Mouse (Mus musculus) spleen, adult 2 months (tissue): ENCODE measurements around the gene Stum. TPM values are rescaled to one million over a fixed set of nuclear protein-coding genes. Genes with fewer than 3 reads are reported as not detected.

Experiments
- DNase-seq, 2 experiments: peaks; one replicate each; pipeline versions ENCODE4 v3.0.0 to v3.0.0-alpha.2; 2012 to 2021; ENCODE audit warnings: low spot score in 2 of 2, low read depth in 1 of 2
- H3K27ac ChIP-seq: fragments of 200-500 bp; 2 replicates; pipeline ENCODE4 v1.5.1; 2012; ENCODE audit warnings: low read length, inconsistent platforms; ENCODE audit not compliant: insufficient read depth
- H3K27me3 ChIP-seq: fragments of 200-500 bp; 2 replicates; pipeline ENCODE4 v1.6.1; 2012; ENCODE audit warnings: mild to moderate bottlenecking, moderate library complexity, low read length, inconsistent platforms; ENCODE audit not compliant: control insufficient read depth, insufficient read depth
- H3K36me3 ChIP-seq: fragments of 200-500 bp; 2 replicates; pipeline ENCODE4 v1.6.1; 2012; ENCODE audit warnings: mild to moderate bottlenecking, low read length, inconsistent platforms; ENCODE audit not compliant: control insufficient read depth, insufficient read depth
- H3K4me1 ChIP-seq: fragments of 200-500 bp; 2 replicates; pipeline ENCODE4 v1.6.1; 2011; ENCODE audit warnings: inconsistent platforms; ENCODE audit not compliant: control insufficient read depth, insufficient read depth, insufficient read length
- H3K4me3 ChIP-seq: fragments of 200-500 bp; 2 replicates; pipeline ENCODE4 v1.5.1; 2011; ENCODE audit warnings: mild to moderate bottlenecking, inconsistent platforms; ENCODE audit not compliant: insufficient read depth, insufficient read length; ENCODE audit errors: extremely low read depth
- CTCF ChIP-seq: fragments of 200-500 bp; IDR thresholded peaks from 2 replicates; pipeline ENCODE4 v1.5.1; 2011; ENCODE audit warnings: mild to moderate bottlenecking, inconsistent platforms; ENCODE audit not compliant: insufficient read depth, insufficient read length, insufficient replicate concordance; ENCODE audit errors: extremely low read depth
- POLR2A ChIP-seq: fragments of 200-500 bp; IDR thresholded peaks from 2 replicates; pipeline ENCODE4 v1.6.1; 2011; ENCODE audit warnings: low read depth, low read length, inconsistent platforms
- WGBS: fragments of 180-500 bp; shearing (Covaris S2); methylation state at CpG from one replicate; pipeline ENCODE4 v1.1.7; 2018; 5-methylcytosine and 5-hydroxymethylcytosine counted together
- polyA plus RNA-seq: library from polyadenylated mRNA; depleted of rRNA; stranded (reverse); fragments of >200 nt; gene quantifications from 2 replicates; pipeline ENCODE4 v1.2.3, GENCODE M21; 2012

Gene Stum
- polyA plus RNA-seq, 1 experiment = 4.5 TPM

DNA sequence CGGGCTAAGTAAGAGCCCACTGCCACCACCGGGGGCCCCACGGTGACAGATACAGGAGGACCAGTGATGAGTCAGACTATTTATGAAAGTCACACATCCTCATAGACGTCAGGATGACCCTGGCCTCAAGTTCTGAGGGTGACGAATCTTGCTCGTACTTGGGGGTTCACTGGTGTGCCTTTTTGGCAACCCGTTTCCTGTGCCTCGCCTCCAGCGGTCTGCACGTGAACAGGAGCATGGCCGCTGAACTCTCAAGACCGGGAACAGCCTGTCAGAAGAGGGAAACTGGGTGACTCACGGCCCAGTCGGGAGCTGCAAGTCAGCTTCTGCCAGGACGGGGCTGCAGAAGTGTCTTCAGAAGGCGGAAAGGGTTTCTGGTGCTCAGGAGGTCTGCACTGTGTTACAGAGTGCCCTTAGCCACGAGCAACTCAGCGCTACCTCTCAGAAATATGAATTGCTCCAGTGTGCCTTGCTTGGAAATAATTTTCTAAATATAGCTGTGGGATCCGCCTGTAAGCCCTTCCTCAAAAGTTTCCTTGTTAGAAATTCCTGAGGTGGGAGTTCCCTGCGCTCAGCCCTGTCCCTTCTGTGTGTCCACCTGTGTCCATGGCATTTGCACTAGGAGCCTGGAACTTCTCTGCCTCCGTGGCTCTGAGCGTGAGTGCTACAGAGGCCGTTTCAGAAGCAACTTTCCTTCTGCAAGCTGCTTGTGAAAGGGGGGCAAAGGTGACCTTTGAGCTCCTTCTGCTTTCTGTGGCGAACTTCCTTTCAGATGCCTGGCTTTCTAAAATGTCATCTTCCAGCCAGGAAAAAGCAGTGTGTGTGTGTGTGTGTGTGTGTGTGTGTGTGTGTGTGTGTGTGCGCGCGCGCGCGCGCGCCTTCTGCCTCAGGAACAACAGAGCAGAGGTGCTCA is 79.4 kb downstream of the Stum start:
- peak overlapping the region; percentile 56 for H3K27ac ChIP-seq
- TF ChIP-seq POLR2A (no peak), CTCF (no peak)
- H3K36me3 ChIP-seq = no peaks in the 10 kb centered on the region
- H3K4me3 ChIP-seq = no peak overlapping the region
- H3K27me3 ChIP-seq = no peaks in the 10 kb centered on the region
- DNase-seq = peak; percentile 41 to 76
- H3K4me1 ChIP-seq = peaks cover 55% of the 10 kb centered on the region
- 11% methylated on average over 32 of the region's 32 CpGs for WGBS

DNA sequence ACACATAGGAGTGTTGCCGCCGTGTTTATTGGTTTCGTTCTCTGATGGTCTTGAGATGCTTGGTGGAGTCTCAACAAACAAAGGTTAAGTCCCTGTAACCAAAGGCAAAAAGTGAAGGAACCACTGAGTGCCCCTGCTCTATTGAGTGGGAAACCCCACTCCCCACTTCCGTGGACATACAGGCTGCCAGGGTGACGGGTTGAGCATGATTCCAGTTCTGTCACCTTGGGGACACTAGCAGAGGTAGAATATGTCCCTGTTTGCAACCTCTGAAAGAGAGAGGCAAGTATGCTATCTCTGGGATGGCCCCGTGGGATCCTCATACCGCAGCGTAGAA is 80.0 kb downstream of the Stum start:
- Histone ChIP-seq H3K4me3 (no peak overlapping the region), H3K27me3 (no peaks in the 10 kb centered on the region), H3K36me3 (no peaks in the 10 kb centered on the region), H3K27ac (peak overlapping the region; percentile 56), H3K4me1 (peaks cover 51% of the 10 kb centered on the region)
- no peak for TF ChIP-seq CTCF
- no peak for TF ChIP-seq POLR2A
- DNase-seq = peak; percentile 38 to 53
- WGBS = 35% methylated on average over 8 of the region's 8 CpGs

DNA sequence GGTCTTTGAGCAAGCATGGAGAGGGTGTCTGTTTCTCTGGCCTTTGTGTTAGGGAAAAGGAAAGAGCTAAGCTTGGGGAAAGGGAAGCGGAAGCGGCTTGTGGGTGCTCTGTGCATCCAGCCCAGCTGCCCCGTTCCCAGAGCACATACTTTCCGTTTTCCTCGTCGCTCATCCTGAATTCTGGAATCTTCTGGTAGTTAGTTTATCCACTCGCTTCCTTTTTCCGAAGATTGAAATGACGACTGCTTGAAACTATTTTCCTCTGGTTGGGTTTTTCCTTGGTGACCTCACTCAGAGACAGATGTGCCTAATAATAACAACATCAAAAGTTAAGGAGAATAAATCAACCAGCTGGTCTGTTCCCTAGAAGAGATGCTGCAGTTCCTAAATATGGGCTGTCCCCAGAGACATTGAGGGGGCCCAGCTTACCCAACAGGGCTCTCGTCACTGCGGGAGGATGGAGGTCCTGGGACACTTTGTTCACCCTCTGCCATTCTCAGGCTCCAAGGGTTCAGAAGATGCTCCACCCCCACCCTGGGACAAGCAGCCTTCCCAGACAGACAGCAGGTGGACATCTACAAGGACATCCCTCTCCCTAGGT is 80.7 kb downstream of the Stum start:
- no peak for DNase-seq
- H3K4me3 ChIP-seq = no peak overlapping the region
- 76% methylated on average over 11 of the region's 11 CpGs for WGBS
- TF ChIP-seq POLR2A = no peak
- no peak for TF ChIP-seq CTCF
- no peaks in the 10 kb centered on the region for H3K27me3 ChIP-seq
- peaks cover 51% of the 10 kb centered on the region for H3K4me1 ChIP-seq
- peak overlapping the region; percentile 56 for H3K27ac ChIP-seq
- no peaks in the 10 kb centered on the region for H3K36me3 ChIP-seq

DNA sequence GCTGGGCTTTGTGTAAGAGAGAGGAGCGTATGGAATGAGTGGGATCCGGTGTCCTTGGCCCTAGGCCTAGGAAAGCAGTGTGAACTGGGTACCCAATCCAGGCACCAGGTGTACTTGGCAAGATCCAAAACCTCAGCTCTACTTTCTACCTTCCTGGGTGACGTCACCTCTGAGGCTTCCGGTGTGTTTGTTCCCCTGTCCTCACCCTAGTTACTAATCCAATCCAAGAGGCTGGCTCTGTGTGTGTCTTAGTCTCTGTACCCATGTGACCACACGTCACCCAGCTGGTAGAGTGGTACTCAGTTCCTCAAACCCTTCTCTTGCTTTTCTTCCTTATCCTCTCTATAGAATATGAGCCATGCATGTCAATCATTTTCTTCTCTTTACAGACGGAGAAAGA is 81.6 kb downstream of the Stum start:
- H3K4me1 ChIP-seq = peaks cover 51% of the 10 kb centered on the region
- DNase-seq = peak; percentile 63 to 92
- peak overlapping the region; percentile 68 for H3K27ac ChIP-seq
- no peaks in the 10 kb centered on the region for H3K27me3 ChIP-seq
- 42% methylated on average over 6 of the region's 6 CpGs for WGBS
- no peak for TF ChIP-seq POLR2A
- TF ChIP-seq CTCF = no peak
- no peak overlapping the region for H3K4me3 ChIP-seq
- no peaks in the 10 kb centered on the region for H3K36me3 ChIP-seq

DNA sequence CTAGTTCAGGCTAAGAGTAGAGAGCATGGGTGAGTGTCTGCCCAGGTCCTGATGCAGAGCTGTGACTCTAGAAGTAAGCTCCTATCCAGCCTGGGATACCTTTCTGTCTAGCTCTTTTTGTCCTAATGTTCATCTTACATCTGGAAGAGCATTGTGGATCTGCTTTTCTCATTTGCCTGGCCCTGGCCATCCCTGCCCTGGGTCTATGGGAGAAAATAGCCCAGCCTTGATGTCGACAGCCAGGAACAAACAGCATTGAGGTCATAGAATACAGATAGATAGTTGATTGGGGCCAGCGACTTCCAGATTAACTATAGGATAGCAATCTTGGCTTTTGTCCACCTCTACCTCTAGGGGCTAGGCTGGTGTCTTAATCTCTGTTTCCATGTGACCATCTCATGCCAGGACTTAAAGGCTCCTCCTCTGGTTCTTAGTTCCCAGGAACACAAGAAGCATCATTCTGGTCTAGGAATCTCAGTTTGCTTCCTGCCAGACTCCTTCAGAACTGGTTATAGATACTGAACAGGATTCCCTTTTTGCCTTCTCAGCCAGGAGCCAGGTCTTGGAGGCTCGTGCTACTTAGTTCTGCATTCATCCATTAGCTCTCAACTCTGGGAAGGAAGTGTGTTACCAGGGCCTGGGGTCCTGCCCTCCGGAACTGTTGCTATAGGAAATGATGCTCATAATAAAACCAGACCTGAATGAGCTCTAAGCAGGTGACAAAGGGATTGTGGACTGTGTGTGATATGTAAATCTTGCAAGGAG is 82.4 kb downstream of the Stum start:
- H3K27me3 ChIP-seq = no peaks in the 10 kb centered on the region
- peak overlapping the region; percentile 68; the same call in 1 of the 2 replicates for H3K27ac ChIP-seq
- no peak for DNase-seq
- no peak overlapping the region for H3K4me3 ChIP-seq
- peaks cover 49% of the 10 kb centered on the region for H3K4me1 ChIP-seq
- H3K36me3 ChIP-seq = no peaks in the 10 kb centered on the region; the same call in 1 of the 2 replicates
- 65% methylated on average over 4 of the region's 4 CpGs for WGBS
- TF ChIP-seq CTCF (no peak), POLR2A (no peak)

DNA sequence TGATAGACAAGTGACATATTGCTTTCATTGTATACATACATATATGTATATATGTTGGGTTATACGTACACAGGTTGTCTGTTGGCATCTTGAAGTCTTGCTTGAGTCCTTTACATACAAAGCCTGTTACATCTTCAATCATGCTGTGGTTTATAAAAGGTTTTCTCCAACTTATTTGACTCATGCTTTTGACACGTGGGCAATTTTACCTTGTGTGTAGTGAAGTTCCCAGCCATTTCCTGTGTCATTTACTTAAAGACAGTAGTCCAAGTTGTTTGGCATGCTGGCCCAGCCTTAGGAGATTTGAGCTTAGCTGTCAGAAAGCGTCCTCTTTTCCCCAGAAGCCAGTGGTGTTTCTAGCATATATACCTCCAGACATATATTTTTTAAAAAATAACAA is 84.9 kb downstream of the Stum start:
- Histone ChIP-seq H3K27ac (no peak overlapping the region), H3K4me3 (no peak overlapping the region), H3K4me1 (peaks cover 38% of the 10 kb centered on the region), H3K27me3 (no peaks in the 10 kb centered on the region), H3K36me3 (peaks cover 5% of the 10 kb centered on the region; the same call in 1 of the 2 replicates)
- DNase-seq = no peak
- WGBS = 52% methylated on average over 3 of the region's 3 CpGs
- TF ChIP-seq CTCF (no peak), POLR2A (no peak)

DNA sequence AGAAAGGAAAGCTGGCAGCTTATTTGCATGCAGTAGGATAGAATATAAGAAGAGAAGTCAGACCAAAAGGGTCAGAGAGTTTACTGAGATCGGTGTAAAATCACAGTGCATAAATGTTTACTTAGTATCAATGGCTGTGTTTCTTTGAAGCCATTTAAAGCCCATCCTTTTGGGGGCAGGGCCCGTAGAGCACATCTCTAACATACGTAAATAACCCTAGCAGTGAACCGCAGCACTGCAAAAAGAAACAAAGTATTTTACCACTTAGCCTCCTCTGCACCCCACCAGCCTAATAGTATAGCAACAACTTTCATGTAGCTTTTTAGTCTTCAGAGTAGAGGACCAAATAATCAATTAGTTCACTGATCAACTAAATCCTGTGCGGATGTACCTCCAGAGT is 85.6 kb downstream of the Stum start:
- WGBS = 68% methylated on average over 5 of the region's 5 CpGs
- no peak for DNase-seq
- no peak overlapping the region for H3K27ac ChIP-seq
- H3K27me3 ChIP-seq = no peaks in the 10 kb centered on the region
- H3K4me1 ChIP-seq = peaks cover 36% of the 10 kb centered on the region
- H3K4me3 ChIP-seq = no peak overlapping the region
- H3K36me3 ChIP-seq = peaks cover 5% of the 10 kb centered on the region; the same call in 1 of the 2 replicates
- TF ChIP-seq CTCF (no peak), POLR2A (no peak)
